Mouse (Mus musculus) splenic B cell, adult 2 months (primary cell): Measurements from ENCODE around the gene Frmd8.

ENCODE experiments used
- DNase-seq: peaks from one replicate; pipeline ENCODE4 v3.0.0-alpha.2; 2011; ENCODE audit warnings: low read depth, low spot score
- H3K27me3 ChIP-seq: 2 replicates; pipeline ENCODE4 v1.6.1; 2012; ENCODE audit warnings: mild to moderate bottlenecking, low read length, moderate library complexity, mixed read lengths; ENCODE audit not compliant: control insufficient read depth, poor library complexity, insufficient read depth, severe bottlenecking
- H3K36me3 ChIP-seq: 2 replicates; pipeline ENCODE4 v1.6.1; 2012; ENCODE audit warnings: mild to moderate bottlenecking, low read length, moderate library complexity, mixed read lengths; ENCODE audit not compliant: control insufficient read depth, poor library complexity, insufficient read depth, severe bottlenecking

The Frmd8 gene

DNA sequence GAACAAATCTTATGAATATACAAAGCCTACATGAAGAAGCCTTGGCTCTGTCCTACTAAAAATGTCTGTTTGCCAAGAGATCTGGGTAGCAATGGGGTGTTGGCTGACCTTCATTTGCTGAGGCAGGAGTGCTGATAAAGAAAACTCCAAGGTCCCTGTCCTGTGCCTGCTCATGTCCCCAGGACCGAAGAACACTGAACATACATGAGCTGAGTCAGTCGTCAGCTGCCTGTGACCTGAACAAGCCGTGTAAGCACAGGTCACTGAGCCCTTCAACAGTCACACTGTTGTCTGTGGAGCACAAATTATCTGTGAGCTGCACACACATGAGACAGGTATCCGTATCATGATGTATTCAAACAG is 43.1 kb downstream of the Frmd8 start:
- Histone ChIP-seq H3K36me3 (peaks cover 4% of the 10 kb centered on the region), H3K27me3 (no peaks in the 10 kb centered on the region)
- no peak for DNase-seq

DNA sequence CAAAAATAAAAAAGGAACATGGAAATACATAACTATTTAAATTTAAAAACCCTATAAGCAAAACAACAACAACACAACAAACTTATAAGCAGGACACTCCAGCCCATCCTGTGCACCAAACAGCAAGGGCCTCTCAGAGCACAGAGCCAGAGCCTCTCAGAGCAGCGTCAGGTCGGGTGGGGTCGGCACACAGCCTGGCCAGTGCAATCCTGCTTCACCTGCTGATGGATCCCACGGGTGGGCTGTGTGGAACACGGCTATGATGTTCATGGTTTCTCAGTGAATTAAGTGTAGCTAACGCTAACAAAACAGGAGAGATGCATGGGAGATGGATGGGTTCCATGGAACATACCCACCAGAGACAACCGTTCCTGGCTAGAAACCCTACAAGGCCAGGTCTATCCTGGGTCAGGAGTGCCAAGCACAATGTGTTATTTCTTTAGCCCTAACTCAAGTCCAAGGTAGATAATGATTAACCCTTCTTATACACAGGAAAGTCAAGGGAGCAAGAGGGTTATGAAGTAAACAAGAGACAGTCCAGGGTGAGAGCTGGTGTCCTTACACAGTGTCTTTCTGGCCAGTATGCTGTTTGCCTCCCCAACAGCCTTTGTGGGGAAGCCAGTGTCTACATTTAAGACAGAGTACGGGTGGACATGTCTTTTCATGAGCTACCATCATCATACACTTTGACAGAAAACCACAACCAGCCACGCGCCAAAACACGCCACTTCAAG is 43.7 kb downstream of the Frmd8 start:
- no peak for DNase-seq
- Histone ChIP-seq H3K36me3 (peaks cover 4% of the 10 kb centered on the region), H3K27me3 (no peaks in the 10 kb centered on the region)

DNA sequence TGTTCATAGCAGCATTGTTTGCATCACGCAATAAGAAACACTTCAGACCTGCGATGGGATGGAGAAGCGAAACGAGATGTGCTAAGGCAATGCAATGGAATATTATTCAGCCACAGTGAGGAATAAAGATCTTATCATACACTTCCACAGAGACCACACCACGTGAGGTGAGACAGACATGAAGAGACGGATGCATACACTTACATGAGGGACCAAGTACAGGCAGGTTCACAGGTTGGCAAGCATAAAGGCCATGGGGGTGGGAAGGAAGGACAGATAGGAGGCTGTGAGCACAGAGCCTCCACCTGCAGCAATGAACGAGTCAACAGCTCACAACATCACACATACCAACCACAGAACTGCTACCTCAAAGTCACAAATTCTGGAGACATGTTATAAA is 44.3 kb downstream of the Frmd8 start:
- H3K27me3 ChIP-seq = no peaks in the 10 kb centered on the region
- H3K36me3 ChIP-seq = peaks cover 7% of the 10 kb centered on the region
- DNase-seq = no peak

DNA sequence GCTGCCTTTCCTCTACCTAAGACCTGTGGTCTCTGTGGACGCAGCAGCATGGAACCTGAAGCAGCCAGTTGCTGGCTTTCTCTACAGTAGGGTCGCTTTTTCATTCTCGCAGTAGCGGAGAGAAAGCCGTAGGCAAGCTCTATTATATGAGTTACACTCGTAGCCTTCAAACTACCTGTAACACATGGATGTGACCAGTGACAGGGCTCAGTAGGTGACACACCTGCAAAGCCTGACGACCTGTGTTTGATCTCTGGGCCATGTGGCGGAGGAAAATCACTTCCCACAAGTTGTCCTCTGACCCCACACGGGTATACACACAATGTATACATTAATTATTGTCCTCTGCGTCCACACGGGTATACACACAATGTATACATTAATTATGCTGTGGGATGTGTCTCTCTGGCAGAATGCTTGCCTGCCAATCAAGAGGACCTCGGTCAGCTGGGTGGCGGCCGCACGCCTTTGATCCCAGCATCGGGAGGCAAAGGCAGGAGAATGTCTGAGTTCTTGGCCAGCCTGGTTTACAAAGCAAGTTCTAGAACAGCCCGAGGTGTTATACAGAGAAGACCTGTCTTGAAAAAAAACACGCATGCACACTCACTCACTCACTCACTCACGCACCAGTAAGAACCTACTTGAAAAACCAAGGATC is 45.0 kb downstream of the Frmd8 start:
- DNase-seq = no peak
- peaks cover 9% of the 10 kb centered on the region for H3K36me3 ChIP-seq
- no peaks in the 10 kb centered on the region for H3K27me3 ChIP-seq

DNA sequence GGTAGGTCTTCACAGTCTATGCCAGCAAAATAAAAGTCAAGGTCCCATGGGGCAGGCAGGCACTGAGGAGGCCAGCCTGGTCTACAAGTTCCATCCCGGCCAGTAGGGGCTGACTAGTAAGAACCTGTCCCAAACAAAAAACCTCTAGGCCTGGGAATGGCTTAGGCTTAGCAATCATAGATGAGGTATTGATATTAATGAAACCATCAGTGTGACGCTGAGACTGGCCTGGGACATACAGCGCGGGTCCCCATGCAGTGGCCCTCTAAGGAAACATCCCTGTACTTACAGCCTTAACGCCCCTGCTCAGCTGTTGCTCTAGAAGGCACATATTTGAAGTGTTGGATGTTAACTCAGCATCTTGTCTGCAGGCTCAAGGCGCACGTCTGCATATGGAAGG is 46.2 kb downstream of the Frmd8 start:
- no peak for DNase-seq
- H3K36me3 ChIP-seq = peaks cover 9% of the 10 kb centered on the region
- no peaks in the 10 kb centered on the region for H3K27me3 ChIP-seq

DNA sequence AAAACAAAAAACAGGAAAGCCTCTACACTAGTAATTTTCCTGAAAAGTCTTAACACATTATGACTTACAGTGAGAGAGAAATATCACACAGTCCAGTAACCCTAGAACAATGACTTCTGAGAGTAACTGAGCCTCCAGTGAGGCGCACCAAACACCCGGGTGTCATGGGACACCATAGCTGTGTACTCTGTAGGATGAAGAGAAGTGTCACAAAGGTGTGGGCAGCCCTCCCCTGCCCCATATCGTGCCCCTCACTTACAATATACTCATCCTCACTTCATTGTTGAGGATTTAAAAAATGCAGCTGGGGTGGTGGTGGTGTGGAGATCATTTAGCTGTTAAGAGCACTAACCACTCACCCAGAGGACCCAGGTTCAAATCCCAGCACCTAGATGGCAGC is 46.9 kb downstream of the Frmd8 start:
- Histone ChIP-seq H3K36me3 (peaks cover 9% of the 10 kb centered on the region), H3K27me3 (no peaks in the 10 kb centered on the region)
- DNase-seq = no peak

DNA sequence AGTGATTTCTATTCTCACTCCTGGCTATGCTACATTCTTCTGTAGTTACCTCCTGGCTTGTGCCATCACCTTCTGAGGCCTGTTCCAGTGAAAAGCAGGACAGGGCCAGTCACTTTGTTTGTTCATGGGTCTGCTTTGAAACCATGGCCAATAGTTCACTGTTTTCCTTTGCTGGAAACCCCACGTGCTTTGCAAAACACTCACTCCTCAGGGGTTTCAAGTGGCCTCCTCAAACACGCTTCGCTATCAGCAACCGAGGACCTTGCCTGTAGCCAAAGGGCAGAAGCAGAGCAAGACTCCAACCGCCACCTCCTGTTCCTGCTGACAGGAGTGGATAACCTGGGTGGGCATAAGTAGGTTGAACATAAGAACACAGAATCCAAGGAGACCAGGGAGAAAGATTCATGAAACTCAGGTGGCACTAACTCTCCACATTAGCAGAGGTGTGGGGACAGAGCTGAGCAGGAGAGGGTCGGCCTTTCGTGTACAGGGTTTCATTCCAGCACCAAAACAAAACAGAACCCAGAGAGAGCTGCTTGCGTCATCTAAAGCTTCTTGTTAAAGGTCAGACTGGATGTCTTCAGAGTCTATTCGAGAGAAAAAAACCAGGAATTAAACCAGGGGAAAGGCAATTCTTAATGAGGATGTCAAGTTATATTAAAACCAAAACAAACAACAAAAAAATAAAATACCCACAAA is 47.5 kb downstream of the Frmd8 start:
- no peaks in the 10 kb centered on the region for H3K27me3 ChIP-seq
- H3K36me3 ChIP-seq = peaks cover 9% of the 10 kb centered on the region
- no peak for DNase-seq

DNA sequence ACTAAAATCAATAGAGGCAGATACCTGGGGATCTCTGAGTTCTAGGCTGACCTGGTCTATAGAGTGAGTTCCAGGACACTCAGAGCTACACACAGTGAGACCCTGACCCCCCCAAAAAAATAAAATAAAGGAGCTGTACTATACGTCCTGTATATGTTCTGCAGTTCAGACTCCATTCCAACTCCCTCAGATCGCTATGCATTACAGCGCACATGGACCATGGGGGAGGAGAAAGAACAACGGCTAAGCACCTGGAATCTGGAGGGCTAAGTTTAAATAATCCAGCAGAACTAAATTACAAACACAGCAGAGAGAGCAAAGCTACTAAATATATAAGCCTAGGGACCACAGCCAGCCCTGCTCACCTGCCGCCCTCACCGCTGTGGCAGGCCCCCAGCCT is 48.0 kb downstream of the Frmd8 start:
- no peak for DNase-seq
- Histone ChIP-seq H3K36me3 (peaks cover 9% of the 10 kb centered on the region), H3K27me3 (no peaks in the 10 kb centered on the region)

DNA sequence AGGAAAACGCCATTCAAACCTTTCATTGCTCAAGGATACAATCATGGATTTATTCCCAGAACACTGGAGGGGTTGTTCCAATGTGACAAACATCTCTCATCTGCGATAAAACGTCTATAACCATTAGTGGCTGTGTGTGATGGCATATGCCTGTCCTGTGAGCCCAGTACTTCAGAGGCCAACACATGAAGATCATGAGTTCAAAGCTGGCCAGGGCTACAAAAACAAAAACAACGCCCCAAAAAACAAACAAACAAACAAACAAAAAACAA is 48.4 kb downstream of the Frmd8 start:
- Histone ChIP-seq H3K36me3 (peaks cover 9% of the 10 kb centered on the region), H3K27me3 (no peaks in the 10 kb centered on the region)
- DNase-seq = no peak

DNA sequence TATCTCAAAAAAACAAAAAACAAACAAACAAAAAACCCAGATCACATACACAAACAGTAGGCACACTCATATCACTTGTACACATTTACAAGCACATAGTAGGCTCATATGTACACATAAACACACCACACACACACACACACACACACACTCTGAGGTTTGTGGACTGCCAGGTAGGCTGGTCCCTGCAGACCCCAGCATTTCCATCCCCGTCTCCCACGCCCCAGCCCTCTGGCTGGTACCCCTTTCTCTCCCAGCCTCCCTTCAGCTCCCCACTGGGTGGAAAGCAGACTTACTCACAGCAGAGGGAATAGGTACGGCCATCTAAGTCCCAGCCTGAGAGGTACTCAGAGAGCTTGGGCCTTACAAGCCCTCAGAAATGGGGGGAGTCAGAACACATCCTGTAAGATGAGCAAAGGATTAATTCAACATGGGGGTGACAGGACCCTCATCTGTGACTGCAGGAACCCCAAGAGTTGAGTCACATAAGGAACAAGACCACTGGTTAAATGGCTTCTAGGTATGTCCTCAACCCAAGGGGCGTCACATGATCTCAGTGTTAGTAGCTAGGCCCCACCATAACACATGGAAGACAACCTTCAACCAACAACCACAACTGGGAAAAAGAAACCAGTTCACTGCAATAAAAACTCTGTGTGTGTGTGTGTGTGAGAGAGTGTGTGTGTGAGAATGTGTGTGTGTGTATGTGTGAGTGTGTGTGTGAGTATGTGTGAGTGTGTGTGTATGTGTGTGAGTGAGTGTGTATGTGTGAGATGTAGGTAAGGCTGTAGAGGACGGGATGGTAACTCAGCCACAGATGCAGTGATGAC is 49.0 kb downstream of the Frmd8 start:
- H3K27me3 ChIP-seq = no peaks in the 10 kb centered on the region
- H3K36me3 ChIP-seq = peaks cover 9% of the 10 kb centered on the region
- DNase-seq = no peak

DNA sequence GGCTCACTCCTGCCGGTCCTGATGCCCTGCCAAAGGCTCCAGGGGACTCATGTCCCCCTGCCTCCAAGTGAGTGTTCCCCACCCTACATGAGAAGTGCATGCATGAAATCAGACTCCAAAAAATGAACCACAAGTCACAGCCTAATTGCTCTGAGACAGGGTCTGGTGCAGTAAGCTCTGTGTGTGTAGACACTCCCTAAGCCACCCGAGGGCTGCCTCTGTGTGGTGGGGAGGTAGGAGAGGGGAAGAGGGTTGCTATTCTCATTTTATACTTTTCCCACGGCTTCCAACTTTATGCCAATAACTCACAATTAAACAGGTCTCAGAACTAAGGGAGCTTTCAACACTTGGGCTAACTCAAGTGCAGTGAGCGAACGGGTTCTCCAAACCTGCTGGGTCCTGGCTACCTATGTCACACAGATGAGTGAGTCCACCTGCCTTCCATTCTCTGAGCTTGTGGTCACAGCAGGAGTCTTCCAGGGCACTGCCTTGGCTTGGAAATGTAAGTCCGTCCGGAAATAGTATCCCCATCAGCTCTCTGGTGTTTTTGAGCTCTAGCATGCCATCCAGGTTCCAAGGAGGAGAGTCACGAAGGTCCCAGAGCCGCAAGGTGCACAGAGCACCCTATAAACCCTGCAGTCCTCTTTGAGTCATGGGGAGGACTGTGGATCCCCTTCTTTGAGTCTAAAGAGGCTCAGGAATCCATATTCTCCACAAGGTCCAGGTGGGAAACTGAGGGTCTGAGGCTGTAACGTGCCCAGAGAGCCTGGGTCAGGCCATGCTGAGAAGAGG is 50.1 kb downstream of the Frmd8 start:
- Histone ChIP-seq H3K36me3 (peaks cover 9% of the 10 kb centered on the region), H3K27me3 (no peaks in the 10 kb centered on the region)
- DNase-seq = no peak

DNA sequence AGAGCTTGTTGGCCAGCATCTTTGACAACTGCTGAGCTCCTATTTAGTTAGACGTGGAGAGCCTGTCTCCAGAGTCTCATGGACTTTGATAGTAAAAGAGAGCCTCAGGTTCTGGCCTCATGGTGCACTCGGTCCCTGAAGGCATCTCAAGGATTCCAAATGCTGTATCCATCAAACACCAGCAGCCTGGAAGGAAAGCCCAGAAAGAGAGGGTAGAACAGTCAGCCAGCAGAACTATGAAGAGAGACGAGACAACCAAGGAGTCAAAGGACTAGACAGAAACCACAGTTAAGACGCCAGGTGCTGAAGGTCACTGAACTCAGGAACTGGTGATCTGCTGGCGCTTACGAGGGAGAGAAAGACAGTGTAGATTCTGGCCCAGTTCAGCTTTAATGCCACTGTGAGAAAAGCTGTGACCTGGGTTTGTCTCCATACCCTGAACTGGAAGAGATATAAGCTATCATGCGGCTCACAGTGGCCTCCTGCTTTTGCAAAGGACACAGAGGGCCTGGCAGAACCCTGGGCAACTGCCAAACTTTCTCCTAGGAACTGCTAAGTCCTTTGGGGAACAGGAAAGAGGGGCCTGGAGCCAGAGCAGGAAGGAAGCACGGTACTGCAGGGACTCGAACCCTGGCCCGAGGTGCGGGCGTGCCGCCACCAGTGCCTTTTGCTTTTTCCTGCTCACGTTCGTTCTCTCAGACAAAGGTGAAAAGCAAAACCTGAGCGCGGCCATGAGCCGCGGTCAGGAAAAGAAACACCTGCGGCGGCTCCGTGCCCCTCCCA is 50.8 kb downstream of the Frmd8 start:
- Histone ChIP-seq H3K27me3 (no peaks in the 10 kb centered on the region), H3K36me3 (peaks cover 9% of the 10 kb centered on the region)
- DNase-seq = no peak

DNA sequence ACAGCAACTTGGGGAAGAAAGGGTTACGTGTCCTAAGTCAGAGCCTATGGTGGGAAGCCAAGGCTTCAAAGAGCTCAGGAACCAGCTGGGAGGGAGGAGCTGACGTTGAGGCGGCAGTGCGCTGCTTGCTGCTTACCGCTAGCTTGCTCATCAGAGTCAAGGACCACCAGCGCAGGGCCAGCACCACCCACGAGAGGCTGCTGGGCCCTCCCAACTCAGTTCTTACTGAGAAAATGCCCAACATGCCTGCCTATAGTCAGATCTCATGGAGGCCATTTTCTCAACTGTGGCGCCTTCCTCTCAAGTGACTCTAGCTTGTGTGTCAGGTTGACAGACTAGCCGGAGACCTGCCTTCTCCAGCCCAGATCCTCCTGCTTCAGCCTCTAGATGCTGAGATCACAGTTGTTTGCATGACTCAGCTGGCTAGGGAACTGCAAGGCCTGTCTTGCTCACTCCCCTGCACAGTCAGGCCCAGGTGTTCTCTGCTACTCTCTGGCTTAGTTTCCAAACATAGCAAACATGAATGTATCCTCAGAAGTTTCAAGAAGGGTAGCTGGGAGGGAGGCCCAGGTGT is 51.7 kb downstream of the Frmd8 start:
- H3K36me3 ChIP-seq = peaks cover 7% of the 10 kb centered on the region
- no peak for DNase-seq

More for the DNA sequence above, 51.7 kb downstream of the Frmd8 start:
- H3K27me3 ChIP-seq = no peaks in the 10 kb centered on the region
